Mouse (Mus musculus) hindbrain, embryonic 16.5 days (tissue): ENCODE measurements around the gene Fam189a2. TPM values are rescaled to one million over a fixed set of nuclear protein-coding genes. Genes with fewer than 3 reads are reported as not detected.

ENCODE experiments used
- ATAC-seq: fragments of 200-750 bp; cut with Nextera tagmentation; 2 replicates; pipeline ENCODE4 v1.8.0; 2017; ENCODE audit warnings: moderate TSS enrichment, moderate library complexity
- H3K27ac ChIP-seq: fragments of 300-500 bp; sonication (generic); 2 replicates; pipeline ENCODE4 v1.5.1; 2014; ENCODE audit warnings: low read depth, mild to moderate bottlenecking, control low read depth, low read length, moderate library complexity
- H3K27me3 ChIP-seq: fragments of 300-500 bp; sonication (generic); replicated peaks from 2 replicates; pipeline ENCODE4 v1.6.1; 2014; ENCODE audit warnings: low read length; ENCODE audit not compliant: control insufficient read depth, insufficient read depth
- H3K36me3 ChIP-seq: fragments of 300-500 bp; sonication (generic); 2 replicates; pipeline ENCODE4 v1.6.1; 2014; ENCODE audit warnings: mild to moderate bottlenecking, low read length, moderate library complexity, mixed read lengths; ENCODE audit not compliant: control insufficient read depth, insufficient read depth
- H3K4me1 ChIP-seq: fragments of 300-500 bp; sonication (generic); 2 replicates; pipeline ENCODE4 v1.6.1; 2014; ENCODE audit warnings: low read depth, low read length; ENCODE audit not compliant: control insufficient read depth, insufficient read depth
- H3K4me2 ChIP-seq: fragments of 300-500 bp; sonication (generic); 2 replicates; pipeline ENCODE4 v1.6.1; 2014; ENCODE audit warnings: mild to moderate bottlenecking, low read length, control low read depth, moderate library complexity
- H3K4me3 ChIP-seq: fragments of 300-500 bp; sonication (generic); 2 replicates; pipeline ENCODE4 v1.5.1; 2014; ENCODE audit warnings: mild to moderate bottlenecking, low read length, control low read depth, moderate library complexity
- H3K9ac ChIP-seq: fragments of 300-500 bp; sonication (generic); 2 replicates; pipeline ENCODE4 v1.6.1; 2014; ENCODE audit warnings: low read depth, mild to moderate bottlenecking, control low read depth, low read length, moderate library complexity
- H3K9me3 ChIP-seq: fragments of 300-500 bp; sonication (generic); 2 replicates; pipeline ENCODE4 v1.6.1; 2014; ENCODE audit warnings: mild to moderate bottlenecking, low read length, moderate library complexity; ENCODE audit not compliant: control insufficient read depth
- WGBS: fragments of 180-500 bp; shearing (Covaris S2); extraction: QIAGEN DNeasy Blood & Tissue Kit; methylation state at CpG from one replicate; pipeline ENCODE4 v1.1.7; 2014; 5-methylcytosine and 5-hydroxymethylcytosine counted together
- polyA plus RNA-seq: library from polyadenylated mRNA; unstranded; fragments of >200 nt; fragmentation: Nextera tagmentation; extraction: Ambion mirVana; gene quantifications from 2 replicates; pipeline ENCODE4 v1.2.1, GENCODE M21; 2015

The Fam189a2 gene
- polyA plus RNA-seq, 1 experiment from 2014 or later: 2.7 TPM

- H3K27me3 ChIP-seq: no peaks in the 10 kb centered on the region
- H3K4me1 ChIP-seq: no peaks in the 10 kb centered on the region
- no peaks in the 10 kb centered on the region for H3K9me3 ChIP-seq
- H3K36me3 ChIP-seq: peaks cover 39% of the 10 kb centered on the region
- H3K9ac ChIP-seq: no peak overlapping the region
- ATAC-seq: no peak
- H3K4me2 ChIP-seq: no peak overlapping the region
- WGBS: 86% methylated on average over 7 of the region's 7 CpGs
- no peak overlapping the region for H3K4me3 ChIP-seq
- H3K27ac ChIP-seq: no peak overlapping the region
Measured at GRCm38 (mm10) chr19:23942886-23943285, 87.9 kb downstream of the Fam189a2 start.

GRCm38 (mm10) chr19:23941422-23941949, 89.3 kb downstream of the Fam189a2 start:
- no peak for ATAC-seq
- H3K4me2 ChIP-seq: no peak overlapping the region
- H3K27me3 ChIP-seq: no peaks in the 10 kb centered on the region
- H3K9ac ChIP-seq: no peak overlapping the region
- H3K4me3 ChIP-seq: no peak overlapping the region
- H3K27ac ChIP-seq: no peak overlapping the region
- H3K4me1 ChIP-seq: no peaks in the 10 kb centered on the region
- peaks cover 44% of the 10 kb centered on the region for H3K36me3 ChIP-seq
- no peaks in the 10 kb centered on the region for H3K9me3 ChIP-seq
- 56% methylated on average over 12 of the region's 12 CpGs for WGBS

GRCm38 (mm10) chr19:23930826-23931225, 100.0 kb downstream of the Fam189a2 start:
- no peaks in the 10 kb centered on the region for H3K4me1 ChIP-seq
- H3K9me3 ChIP-seq: no peaks in the 10 kb centered on the region
- no peak overlapping the region for H3K4me2 ChIP-seq
- no peak overlapping the region for H3K9ac ChIP-seq
- no peak overlapping the region for H3K27ac ChIP-seq
- H3K27me3 ChIP-seq: no peaks in the 10 kb centered on the region
- WGBS: 89% methylated on average over 5 of the region's 5 CpGs
- no peak overlapping the region for H3K4me3 ChIP-seq
- ATAC-seq: no peak
- H3K36me3 ChIP-seq: peaks cover 16% of the 10 kb centered on the region

- H3K4me3 ChIP-seq: no peak overlapping the region
- no peak overlapping the region for H3K9ac ChIP-seq
- WGBS: 90% methylated on average over 5 of the region's 5 CpGs
- no peaks in the 10 kb centered on the region for H3K4me1 ChIP-seq
- H3K27ac ChIP-seq: no peak overlapping the region
- peaks cover 9% of the 10 kb centered on the region for H3K36me3 ChIP-seq
- H3K9me3 ChIP-seq: no peaks in the 10 kb centered on the region
- no peaks in the 10 kb centered on the region for H3K27me3 ChIP-seq
- no peak overlapping the region for H3K4me2 ChIP-seq
- no peak for ATAC-seq
Measured at GRCm38 (mm10) chr19:23925541-23925940, 105.3 kb downstream of the Fam189a2 start.

- Histone ChIP-seq H3K4me2 (no peak overlapping the region), H3K36me3 (peaks cover 9% of the 10 kb centered on the region), H3K9ac (no peak overlapping the region), H3K9me3 (no peaks in the 10 kb centered on the region), H3K27me3 (no peaks in the 10 kb centered on the region), H3K4me1 (no peaks in the 10 kb centered on the region), H3K4me3 (no peak overlapping the region), H3K27ac (no peak overlapping the region)
- ATAC-seq: no peak
- WGBS: 64% methylated on average over 9 of the region's 9 CpGs
Measured at GRCm38 (mm10) chr19:23924791-23925190, 106.0 kb downstream of the Fam189a2 start.

GRCm38 (mm10) chr19:23924057-23924456, 106.8 kb downstream of the Fam189a2 start:
- no peaks in the 10 kb centered on the region for H3K27me3 ChIP-seq
- no peaks in the 10 kb centered on the region for H3K9me3 ChIP-seq
- H3K4me1 ChIP-seq: no peaks in the 10 kb centered on the region
- no peak overlapping the region for H3K9ac ChIP-seq
- no peak overlapping the region for H3K4me3 ChIP-seq
- ATAC-seq: no peak
- H3K27ac ChIP-seq: no peak overlapping the region
- H3K36me3 ChIP-seq: peaks cover 9% of the 10 kb centered on the region
- WGBS: 67% methylated on average over 6 of the region's 6 CpGs
- H3K4me2 ChIP-seq: no peak overlapping the region

Other genes with a start within 250 kb of the Fam189a2 start
- gene Tjp2, start 194.0 kb upstream of the Fam189a2 start, polyA plus RNA-seq: 10.1 and 12.6 TPM in 2 replicates
- gene Fxn, start 249.6 kb upstream of the Fam189a2 start, polyA plus RNA-seq: 40.0 and 41.4 TPM in 2 replicates